Mouse (Mus musculus): Measurements from ENCODE around the gene Fam184a. TPM values are rescaled to one million over a fixed set of nuclear protein-coding genes. Genes with fewer than 3 reads are reported as not detected.

The Fam184a gene
- 0.16 TPM for polyA plus RNA-seq (2017; shearing (Covaris generic))

DNA sequence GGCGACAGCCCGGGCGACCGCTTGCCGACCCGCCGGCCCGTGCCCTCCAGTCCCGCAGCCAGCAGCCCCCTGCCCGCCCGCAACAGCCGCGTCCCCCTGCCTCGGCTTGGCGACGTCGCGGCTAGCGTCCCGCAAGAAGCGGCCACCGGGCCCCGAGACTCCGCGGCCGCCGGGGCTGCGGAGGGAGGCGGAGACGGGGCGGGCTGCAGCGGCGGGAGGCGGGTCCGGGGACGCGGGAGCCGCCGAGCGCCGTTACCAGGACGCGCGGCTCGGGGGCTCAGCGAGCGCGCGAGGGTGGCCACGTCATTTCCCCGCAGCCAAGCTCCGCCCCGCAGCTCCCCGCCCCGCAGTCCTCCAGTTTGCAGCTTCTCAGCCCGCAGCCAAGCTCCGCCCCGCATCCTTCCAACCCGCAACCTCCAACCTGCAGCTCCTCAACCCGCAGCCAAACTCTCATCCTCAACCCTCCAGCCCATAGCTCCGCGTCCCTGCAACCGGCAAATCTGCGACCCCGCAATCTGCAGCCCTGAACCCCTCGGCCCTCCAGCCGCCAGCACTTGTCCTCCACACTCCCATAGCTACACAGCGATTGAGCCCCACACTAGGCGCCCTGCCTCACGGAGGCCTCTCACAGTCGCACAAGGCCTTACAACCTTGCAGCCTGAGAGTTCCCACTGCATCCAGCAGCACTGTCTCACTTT, at the start of gene Fam184a:
Fam184a (minus strand) TSS at position 169 of the 698 bp plus-strand sequence.

DNA sequence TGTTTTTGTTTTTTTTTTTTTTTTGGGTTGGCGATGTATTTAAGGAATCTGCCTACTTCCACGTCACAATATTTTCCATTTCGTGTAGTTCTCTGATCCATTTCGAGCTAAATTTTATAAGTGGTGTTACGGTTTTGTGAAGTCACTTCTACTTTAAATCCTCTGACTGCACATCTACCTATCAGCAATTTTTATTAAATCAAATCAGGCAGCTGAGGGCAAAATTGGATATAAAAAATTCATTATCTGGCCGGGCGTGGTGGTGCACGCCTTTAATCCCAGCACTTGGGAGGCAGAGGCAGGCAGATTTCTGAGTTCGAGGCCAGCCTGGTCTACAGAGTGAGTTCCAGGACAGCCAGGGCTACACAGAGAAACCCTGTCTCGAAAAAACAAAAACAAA, 120.6 kb downstream of the Fam184a start, which contains the start of gene Mcm9:
Mcm9 (minus strand) TSS at position 101 of the 400 bp plus-strand sequence.

DNA sequence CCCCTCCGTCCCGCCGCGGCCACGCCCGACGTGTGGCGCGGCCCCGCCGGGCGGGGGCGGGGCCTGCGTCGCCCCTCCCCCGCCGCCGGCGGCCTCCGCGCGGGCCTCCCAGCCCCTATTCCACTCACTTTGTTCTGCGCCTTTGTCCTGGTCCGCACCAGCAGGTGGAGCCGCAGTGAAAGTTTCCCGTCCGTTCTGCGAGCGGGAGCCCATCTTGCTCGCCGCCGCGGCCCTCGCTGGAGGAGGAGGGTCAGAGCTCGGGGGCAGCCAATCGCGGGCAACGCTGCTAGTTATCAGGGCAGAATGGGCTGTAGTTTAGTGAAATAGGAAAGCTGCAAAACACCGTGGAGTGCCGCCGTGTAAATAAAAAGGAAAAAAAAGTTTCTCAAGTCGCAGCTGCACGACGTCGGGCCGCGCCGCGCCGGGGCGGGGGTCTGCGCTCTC, 154.2 kb downstream of the Fam184a start, which contains the start of gene Asf1a:
Asf1a (plus strand) TSS at position 81 of the 444 bp plus-strand sequence.

Other genes starting within 250 kb of the Fam184a start
- 81.5 TPM for gene Asf1a, start 154.4 kb downstream of the Fam184a start, polyA plus RNA-seq (2017; shearing (Covaris generic))
- gene Mcm9, start 120.7 kb downstream of the Fam184a start, polyA plus RNA-seq (2017; shearing (Covaris generic)) = 21.9 TPM